Mouse (Mus musculus) stomach, embryonic 16.5 days (tissue): ENCODE measurements around the gene Pcdh7. TPM values are rescaled to one million over a fixed set of nuclear protein-coding genes. Genes with fewer than 3 reads are reported as not detected.

Experiments
- ATAC-seq: fragments of 200-750 bp; cut with Nextera tagmentation; 2 replicates; pipeline ENCODE4 v1.8.0; 2017; ENCODE audit warnings: moderate number of reproducible peaks, moderate TSS enrichment; ENCODE audit not compliant: insufficient read depth, low FRiP score
- H3K27ac ChIP-seq: fragments of 300-500 bp; sonication (generic); 2 replicates; pipeline ENCODE4 v1.5.1; 2014; ENCODE audit warnings: low read length
- H3K27me3 ChIP-seq: fragments of 300-500 bp; sonication (generic); 2 replicates; pipeline ENCODE4 v1.6.1; 2014; ENCODE audit warnings: low read length, control low read depth, mixed read lengths; ENCODE audit not compliant: control insufficient read depth, insufficient read depth
- H3K36me3 ChIP-seq: fragments of 300-500 bp; sonication (generic); 2 replicates; pipeline ENCODE4 v1.6.1; 2014; ENCODE audit warnings: low read length; ENCODE audit not compliant: control insufficient read depth, insufficient read depth
- H3K4me1 ChIP-seq: fragments of 300-500 bp; sonication (generic); 2 replicates; pipeline ENCODE4 v1.6.1; 2014; ENCODE audit warnings: low read length, control low read depth, mixed read lengths; ENCODE audit not compliant: control insufficient read depth, insufficient read depth
- H3K4me2 ChIP-seq: fragments of 300-500 bp; sonication (generic); 2 replicates; pipeline ENCODE4 v1.6.1; 2014; ENCODE audit warnings: low read depth, low read length, mixed read lengths
- H3K4me3 ChIP-seq: fragments of 300-500 bp; sonication (generic); replicated peaks from 2 replicates; pipeline ENCODE4 v1.5.1; 2014; ENCODE audit warnings: mild to moderate bottlenecking, low read length
- H3K9ac ChIP-seq: fragments of 300-500 bp; sonication (generic); 2 replicates; pipeline ENCODE4 v1.6.1; 2014; ENCODE audit warnings: low read length
- H3K9me3 ChIP-seq: fragments of 300-500 bp; sonication (generic); replicated peaks from 2 replicates; pipeline ENCODE4 v1.6.1; 2016; ENCODE audit warnings: low read length, control low read depth; ENCODE audit not compliant: control insufficient read depth
- WGBS: fragments of 180-500 bp; shearing (Covaris S2); extraction: QIAGEN DNeasy Blood & Tissue Kit; methylation state at CpG from one replicate; pipeline ENCODE4 v1.1.7; 2014; 5-methylcytosine and 5-hydroxymethylcytosine counted together
- polyA plus RNA-seq: library from polyadenylated mRNA; unstranded; fragments of >200 nt; fragmentation: Nextera tagmentation; extraction: Ambion mirVana; gene quantifications from 2 replicates; pipeline ENCODE4 v1.2.1, GENCODE M21; 2015

Gene Pcdh7
- polyA plus RNA-seq, 1 experiment from 2014 or later: 9.1 TPM

- H3K36me3 ChIP-seq: no peaks in the 10 kb centered on the region
- H3K4me1 ChIP-seq: no peaks in the 10 kb centered on the region
- 44% methylated on average over 3 of the region's 3 CpGs for WGBS
- no peak overlapping the region for H3K4me2 ChIP-seq
- H3K9ac ChIP-seq: no peak overlapping the region
- H3K4me3 ChIP-seq: no peak overlapping the region
- H3K27ac ChIP-seq: no peak overlapping the region
- ATAC-seq: no peak
- H3K9me3 ChIP-seq: no peaks in the 10 kb centered on the region
- no peaks in the 10 kb centered on the region for H3K27me3 ChIP-seq
Observed at GRCm38 (mm10) chr5:57778093-57778492, 60.3 kb downstream of the Pcdh7 start.

- no peak for ATAC-seq
- Histone ChIP-seq H3K36me3 (no peaks in the 10 kb centered on the region), H3K27ac (no peak overlapping the region), H3K27me3 (no peaks in the 10 kb centered on the region), H3K9ac (no peak overlapping the region), H3K9me3 (no peaks in the 10 kb centered on the region), H3K4me2 (no peak overlapping the region), H3K4me1 (no peaks in the 10 kb centered on the region), H3K4me3 (no peak overlapping the region)
Observed at GRCm38 (mm10) chr5:57779951-57780350, 62.2 kb downstream of the Pcdh7 start.

- H3K4me2 ChIP-seq: no peak overlapping the region
- no peaks in the 10 kb centered on the region for H3K27me3 ChIP-seq
- no peak overlapping the region for H3K27ac ChIP-seq
- H3K36me3 ChIP-seq: no peaks in the 10 kb centered on the region
- no peaks in the 10 kb centered on the region for H3K4me1 ChIP-seq
- no peak overlapping the region for H3K9ac ChIP-seq
- 84% methylated on average over 4 of the region's 4 CpGs for WGBS
- H3K9me3 ChIP-seq: no peaks in the 10 kb centered on the region
- H3K4me3 ChIP-seq: no peak overlapping the region
- ATAC-seq: no peak
Observed at GRCm38 (mm10) chr5:57780574-57780973, 62.8 kb downstream of the Pcdh7 start.

GRCm38 (mm10) chr5:57781950-57782349 lies 64.2 kb downstream of the Pcdh7 start:
- no peaks in the 10 kb centered on the region for H3K9me3 ChIP-seq
- no peaks in the 10 kb centered on the region for H3K27me3 ChIP-seq
- peak; percentile 53; the same call in 1 of the 2 replicates for ATAC-seq
- no peak overlapping the region for H3K9ac ChIP-seq
- no peaks in the 10 kb centered on the region for H3K36me3 ChIP-seq
- H3K4me1 ChIP-seq: no peaks in the 10 kb centered on the region
- WGBS: 57% methylated on average over 5 of the region's 5 CpGs
- H3K4me2 ChIP-seq: no peak overlapping the region
- no peak overlapping the region for H3K27ac ChIP-seq
- H3K4me3 ChIP-seq: no peak overlapping the region

GRCm38 (mm10) chr5:57782546-57782945 lies 64.8 kb downstream of the Pcdh7 start:
- ATAC-seq: no peak
- WGBS: 79% methylated on average over 3 of the region's 3 CpGs
- H3K27ac ChIP-seq: no peak overlapping the region

GRCm38 (mm10) chr5:57788775-57789509 lies 71.2 kb downstream of the Pcdh7 start:
- peak; percentile 33; the same call in 1 of the 2 replicates for ATAC-seq
- H3K4me3 ChIP-seq: no peak overlapping the region
- H3K4me1 ChIP-seq: no peaks in the 10 kb centered on the region
- no peak overlapping the region for H3K9ac ChIP-seq
- H3K36me3 ChIP-seq: no peaks in the 10 kb centered on the region
- no peak overlapping the region for H3K27ac ChIP-seq
- H3K4me2 ChIP-seq: no peak overlapping the region
- no peaks in the 10 kb centered on the region for H3K27me3 ChIP-seq
- WGBS: 57% methylated on average over 4 of the region's 4 CpGs
- no peaks in the 10 kb centered on the region for H3K9me3 ChIP-seq

More at GRCm38 (mm10) chr5:57782546-57782945, 64.8 kb downstream of the Pcdh7 start:
- Histone ChIP-seq H3K4me2 (no peak overlapping the region), H3K4me1 (no peaks in the 10 kb centered on the region), H3K9me3 (no peaks in the 10 kb centered on the region), H3K9ac (no peak overlapping the region), H3K27me3 (no peaks in the 10 kb centered on the region), H3K4me3 (no peak overlapping the region), H3K36me3 (no peaks in the 10 kb centered on the region)

- Histone ChIP-seq H3K4me3 (no peak overlapping the region), H3K4me1 (no peaks in the 10 kb centered on the region), H3K9ac (no peak overlapping the region), H3K27ac (no peak overlapping the region), H3K36me3 (no peaks in the 10 kb centered on the region), H3K9me3 (no peaks in the 10 kb centered on the region), H3K27me3 (no peaks in the 10 kb centered on the region), H3K4me2 (no peak overlapping the region)
- ATAC-seq: no peak
Observed at GRCm38 (mm10) chr5:57796337-57796736, 78.6 kb downstream of the Pcdh7 start.

- H3K4me1 ChIP-seq: no peaks in the 10 kb centered on the region
- WGBS: 71% methylated on average over 7 of the region's 7 CpGs
- no peak for ATAC-seq
- H3K4me3 ChIP-seq: no peak overlapping the region
- no peaks in the 10 kb centered on the region for H3K36me3 ChIP-seq
- H3K9me3 ChIP-seq: no peaks in the 10 kb centered on the region
- no peak overlapping the region for H3K9ac ChIP-seq
- H3K27ac ChIP-seq: no peak overlapping the region
- H3K4me2 ChIP-seq: no peak overlapping the region
- no peaks in the 10 kb centered on the region for H3K27me3 ChIP-seq
Observed at GRCm38 (mm10) chr5:57797951-57798670, 80.3 kb downstream of the Pcdh7 start.

GRCm38 (mm10) chr5:57803108-57803507 lies 85.3 kb downstream of the Pcdh7 start:
- H3K27ac ChIP-seq: no peak overlapping the region
- no peaks in the 10 kb centered on the region for H3K4me1 ChIP-seq
- no peak overlapping the region for H3K4me3 ChIP-seq
- H3K9ac ChIP-seq: no peak overlapping the region
- ATAC-seq: no peak
- no peaks in the 10 kb centered on the region for H3K36me3 ChIP-seq
- WGBS: 86% methylated on average over 3 of the region's 3 CpGs
- H3K4me2 ChIP-seq: no peak overlapping the region
- no peaks in the 10 kb centered on the region for H3K9me3 ChIP-seq
- no peaks in the 10 kb centered on the region for H3K27me3 ChIP-seq
